Mouse (Mus musculus) forebrain, embryonic 16.5 days (tissue): ENCODE measurements around the gene Spata2. TPM values are rescaled to one million over a fixed set of nuclear protein-coding genes. Genes with fewer than 3 reads are reported as not detected.

Source experiments
- ATAC-seq: fragments of 200-750 bp; cut with Nextera tagmentation; 2 replicates; pipeline ENCODE4 v1.8.0; 2017; ENCODE audit warnings: mild to moderate bottlenecking, moderate library complexity
- H3K27ac ChIP-seq: fragments of 300-500 bp; sonication (generic); 2 replicates; pipeline ENCODE4 v1.5.1; 2014; ENCODE audit warnings: low read length, control low read depth
- H3K27me3 ChIP-seq: fragments of 300-500 bp; sonication (generic); replicated peaks from 2 replicates; pipeline ENCODE4 v1.6.1; 2014; ENCODE audit warnings: low read length; ENCODE audit not compliant: control insufficient read depth, insufficient read depth
- H3K36me3 ChIP-seq: fragments of 300-500 bp; sonication (generic); 2 replicates; pipeline ENCODE4 v1.6.1; 2014; ENCODE audit not compliant: control insufficient read depth, insufficient read depth
- H3K4me1 ChIP-seq: fragments of 300-500 bp; sonication (generic); replicated peaks from 2 replicates; pipeline ENCODE4 v1.6.1; 2014; ENCODE audit warnings: low read length; ENCODE audit not compliant: control insufficient read depth, insufficient read depth
- H3K4me2 ChIP-seq: fragments of 300-500 bp; sonication (generic); 2 replicates; pipeline ENCODE4 v1.6.1; 2014; ENCODE audit warnings: mild to moderate bottlenecking, low read length, control low read depth
- H3K4me3 ChIP-seq: fragments of 300-500 bp; sonication (generic); replicated peaks from 2 replicates; pipeline ENCODE4 v1.5.1; 2014; ENCODE audit warnings: mild to moderate bottlenecking, low read length, control low read depth
- H3K9ac ChIP-seq: fragments of 300-500 bp; sonication (generic); replicated peaks from 2 replicates; pipeline ENCODE4 v1.6.1; 2014; ENCODE audit warnings: low read depth, low read length, control low read depth
- H3K9me3 ChIP-seq: fragments of 300-500 bp; sonication (generic); 2 replicates; pipeline ENCODE4 v1.6.1; 2016; ENCODE audit warnings: low read length; ENCODE audit not compliant: control insufficient read depth
- WGBS: fragments of 180-500 bp; shearing (Covaris S2); extraction: QIAGEN DNeasy Blood & Tissue Kit; methylation state at CpG from one replicate; pipeline ENCODE4 v1.1.7; 2014; 5-methylcytosine and 5-hydroxymethylcytosine counted together
- polyA plus RNA-seq: library from polyadenylated mRNA; unstranded; fragments of >200 nt; fragmentation: Nextera tagmentation; extraction: Ambion mirVana; gene quantifications from 2 replicates; pipeline ENCODE4 v1.2.1, GENCODE M21; 2015

Gene Spata2
- polyA plus RNA-seq, 1 experiment from 2014 or later = 37.6 TPM

DNA sequence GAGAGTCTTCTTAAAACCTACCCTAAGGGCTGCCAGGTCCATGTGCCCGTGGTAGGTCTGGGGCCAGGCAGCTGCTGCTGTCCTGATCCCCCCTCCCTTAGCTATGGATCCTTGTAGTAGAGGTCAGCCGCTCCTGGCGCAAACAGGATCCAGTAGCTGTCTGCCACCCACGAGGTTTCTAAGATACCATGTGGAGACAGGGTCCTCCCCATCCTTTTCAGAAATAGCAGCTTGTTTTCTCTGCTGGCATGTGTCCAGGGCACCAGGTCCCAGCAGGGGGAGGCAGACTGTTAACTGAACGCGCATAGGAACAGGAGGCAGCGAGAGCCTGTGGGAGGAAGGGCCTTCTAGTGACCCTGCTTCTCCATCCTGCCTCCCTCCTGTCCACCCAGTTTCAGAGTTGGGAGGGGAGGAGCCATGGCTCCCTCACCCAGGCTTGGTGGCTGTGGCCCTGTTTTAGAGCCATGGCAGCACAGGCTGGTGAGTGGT, 16.4 kb downstream of the Spata2 start:
- ATAC-seq = peak; percentile 80
- Histone ChIP-seq H3K9ac (peak overlapping the region; percentile 18), H3K36me3 (peaks cover 16% of the 10 kb centered on the region; the same call in 1 of the 2 replicates), H3K27me3 (no peaks in the 10 kb centered on the region), H3K27ac (peak overlapping the region; percentile 76), H3K4me2 (peak overlapping the region; percentile 2; the same call in 1 of the 2 replicates), H3K9me3 (no peaks in the 10 kb centered on the region), H3K4me1 (peaks cover 16% of the 10 kb centered on the region), H3K4me3 (no peak overlapping the region)
- 6% methylated on average over 7 of the region's 7 CpGs for WGBS

DNA sequence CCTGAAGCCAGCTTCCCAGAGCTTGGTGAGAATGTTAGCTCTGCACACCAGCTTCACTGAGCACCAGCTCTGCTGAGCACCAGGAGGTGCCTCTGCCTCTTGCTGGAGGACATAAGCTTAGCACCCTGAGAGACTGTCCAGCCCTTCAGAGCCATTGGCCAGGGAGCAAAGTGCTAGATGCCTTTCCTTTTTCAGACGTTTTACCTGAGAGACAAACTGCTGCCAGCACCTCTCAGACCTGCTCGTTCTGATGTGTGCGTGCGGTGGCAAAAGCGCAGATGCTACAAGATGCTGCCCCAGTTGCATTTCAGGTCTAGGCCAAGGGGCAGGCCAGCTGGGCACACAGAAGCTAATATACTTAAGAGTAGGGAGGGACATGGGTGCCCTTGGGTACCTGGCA, 17.1 kb downstream of the Spata2 start:
- peaks cover 16% of the 10 kb centered on the region for H3K4me1 ChIP-seq
- peak overlapping the region; percentile 76 for H3K27ac ChIP-seq
- H3K9me3 ChIP-seq = no peaks in the 10 kb centered on the region
- H3K4me3 ChIP-seq = no peak overlapping the region
- peaks cover 17% of the 10 kb centered on the region; the same call in 1 of the 2 replicates for H3K36me3 ChIP-seq
- H3K9ac ChIP-seq = 0 out of 2 replicates have a peak overlapping the region, but pooled peaks have one; percentile 18
- no peak overlapping the region for H3K4me2 ChIP-seq
- 74% methylated on average over 5 of the region's 5 CpGs for WGBS
- H3K27me3 ChIP-seq = no peaks in the 10 kb centered on the region
- no peak for ATAC-seq

GRCm38 (mm10) chr2:167474218-167474617, 18.5 kb downstream of the Spata2 start:
- Histone ChIP-seq H3K27me3 (no peaks in the 10 kb centered on the region), H3K9ac (no peak overlapping the region), H3K36me3 (peaks cover 18% of the 10 kb centered on the region; the same call in 1 of the 2 replicates), H3K4me3 (no peak overlapping the region), H3K4me1 (peaks cover 16% of the 10 kb centered on the region), H3K9me3 (no peaks in the 10 kb centered on the region), H3K27ac (no peak overlapping the region), H3K4me2 (no peak overlapping the region)
- ATAC-seq = no peak
- 90% methylated on average over 6 of the region's 6 CpGs for WGBS

DNA sequence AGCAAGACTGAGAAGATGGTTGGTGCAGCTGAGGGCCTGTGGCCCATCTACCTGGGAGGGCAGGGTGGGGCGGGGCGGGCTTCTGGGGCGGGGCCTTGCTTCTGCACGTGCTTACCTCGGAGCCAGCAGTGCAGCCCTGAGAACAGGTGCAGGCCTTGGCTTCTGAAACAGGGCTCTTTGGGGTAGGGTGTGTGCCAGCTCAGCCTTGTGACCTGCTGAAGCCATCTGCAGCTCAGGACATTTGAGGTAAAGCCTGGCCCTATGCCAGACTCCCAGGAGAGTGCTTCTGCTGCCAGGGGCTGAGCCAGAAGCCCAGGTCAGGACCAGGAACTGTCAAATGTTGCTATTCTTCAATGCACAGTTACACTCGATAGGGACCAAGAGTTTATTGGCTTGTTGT, 21.1 kb downstream of the Spata2 start:
- Histone ChIP-seq H3K4me1 (peaks cover 12% of the 10 kb centered on the region), H3K27me3 (no peaks in the 10 kb centered on the region), H3K27ac (no peak overlapping the region), H3K9ac (no peak overlapping the region), H3K4me2 (no peak overlapping the region), H3K4me3 (no peak overlapping the region), H3K36me3 (peaks cover 21% of the 10 kb centered on the region; the same call in 1 of the 2 replicates), H3K9me3 (no peaks in the 10 kb centered on the region)
- no peak for ATAC-seq
- WGBS = 83% methylated on average over 6 of the region's 6 CpGs

DNA sequence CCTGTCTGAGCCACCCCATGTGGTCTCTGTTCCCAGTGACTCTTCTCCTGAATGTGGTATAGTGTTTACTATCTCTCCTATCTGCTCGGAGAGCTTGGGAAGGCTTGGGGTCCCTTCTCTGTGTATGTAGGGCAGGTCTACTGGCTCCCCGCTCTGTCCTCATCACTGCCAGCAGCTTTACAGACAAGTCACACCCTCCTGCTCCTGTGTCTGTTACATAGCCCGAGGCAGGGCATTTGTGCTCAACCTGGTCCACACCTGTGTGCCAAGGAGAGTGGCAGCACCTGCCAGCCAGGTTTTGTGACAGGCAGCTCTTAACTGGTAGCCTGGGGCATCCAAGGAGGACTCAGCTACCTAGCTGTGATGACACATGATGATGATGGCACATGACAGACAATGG, 22.1 kb downstream of the Spata2 start:
- Histone ChIP-seq H3K4me1 (peaks cover 2% of the 10 kb centered on the region), H3K27me3 (no peaks in the 10 kb centered on the region), H3K27ac (no peak overlapping the region), H3K9ac (no peak overlapping the region), H3K9me3 (no peaks in the 10 kb centered on the region), H3K36me3 (peaks cover 24% of the 10 kb centered on the region; the same call in 1 of the 2 replicates), H3K4me2 (no peak overlapping the region), H3K4me3 (no peak overlapping the region)
- WGBS = 95% methylated on average over 3 of the region's 3 CpGs
- ATAC-seq = no peak

DNA sequence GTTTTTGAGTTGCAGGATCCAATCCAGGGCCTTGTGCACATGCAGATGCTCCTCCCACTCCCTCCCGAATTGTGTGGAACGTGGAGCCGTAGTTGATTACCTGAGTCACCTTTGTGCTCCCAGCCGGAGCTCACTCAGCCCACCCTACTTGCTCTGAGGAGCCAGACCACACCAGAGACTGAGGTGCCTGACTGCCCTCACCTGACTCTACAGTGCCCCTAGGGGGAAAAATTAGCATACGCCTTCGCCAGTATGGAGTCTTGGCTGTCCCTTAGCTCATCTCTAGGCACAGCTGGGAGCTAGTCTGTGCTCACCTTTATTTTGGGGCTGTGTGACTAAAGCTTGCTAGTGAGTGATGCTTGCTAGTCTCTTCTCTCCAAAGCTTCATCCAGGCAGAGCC, 24.2 kb downstream of the Spata2 start:
- no peak overlapping the region for H3K4me2 ChIP-seq
- no peak overlapping the region for H3K27ac ChIP-seq
- H3K27me3 ChIP-seq = no peaks in the 10 kb centered on the region
- no peak overlapping the region for H3K4me3 ChIP-seq
- H3K36me3 ChIP-seq = peaks cover 21% of the 10 kb centered on the region; the same call in 1 of the 2 replicates
- 76% methylated on average over 6 of the region's 6 CpGs for WGBS
- no peak overlapping the region for H3K9ac ChIP-seq
- ATAC-seq = no peak
- H3K4me1 ChIP-seq = no peaks in the 10 kb centered on the region
- no peaks in the 10 kb centered on the region for H3K9me3 ChIP-seq

DNA sequence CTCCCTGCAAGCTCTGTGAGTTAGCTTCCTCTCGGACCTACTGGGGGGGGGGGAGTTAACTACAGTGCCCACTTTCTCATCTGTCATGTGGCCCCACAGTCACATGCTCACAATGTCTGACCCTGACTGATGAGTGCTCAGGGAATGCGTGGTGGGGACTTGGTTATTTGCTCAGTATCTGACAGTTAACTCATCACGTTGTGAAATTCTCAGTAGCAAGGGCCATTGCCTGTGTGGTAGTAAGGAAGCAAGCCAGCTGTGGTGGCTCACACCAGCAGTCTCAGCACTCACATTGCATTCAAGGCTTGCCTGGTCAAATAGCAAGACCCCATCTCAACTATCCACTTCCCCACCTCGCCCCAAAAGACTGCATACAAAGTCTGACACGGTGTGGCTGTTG, 25.5 kb downstream of the Spata2 start:
- Histone ChIP-seq H3K9ac (no peak overlapping the region), H3K4me2 (no peak overlapping the region), H3K27me3 (no peaks in the 10 kb centered on the region), H3K4me3 (no peak overlapping the region), H3K27ac (no peak overlapping the region), H3K36me3 (peaks cover 15% of the 10 kb centered on the region; the same call in 1 of the 2 replicates), H3K9me3 (no peaks in the 10 kb centered on the region), H3K4me1 (no peaks in the 10 kb centered on the region)
- 85% methylated on average over 5 of the region's 5 CpGs for WGBS
- ATAC-seq = no peak

DNA sequence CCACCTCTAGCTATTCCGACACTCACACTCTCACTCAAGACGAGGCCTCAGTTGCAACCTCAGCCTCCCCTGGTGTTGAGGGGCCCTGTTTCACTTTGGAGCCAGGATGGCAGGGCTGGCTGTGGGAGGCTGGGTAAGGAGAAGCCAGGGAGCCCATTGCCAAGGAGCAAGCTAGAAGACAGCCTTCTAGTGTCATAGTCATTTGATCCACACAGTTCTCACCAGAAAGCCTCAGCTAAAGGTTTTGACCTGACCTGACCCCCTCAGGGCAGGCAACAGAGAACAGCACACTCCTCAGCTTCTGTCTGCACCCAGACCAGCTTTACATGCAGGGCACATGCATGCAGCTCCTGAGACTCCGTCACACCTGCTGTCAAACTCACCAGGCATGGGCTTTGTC, 26.7 kb downstream of the Spata2 start:
- no peaks in the 10 kb centered on the region for H3K9me3 ChIP-seq
- H3K4me1 ChIP-seq = no peaks in the 10 kb centered on the region
- H3K9ac ChIP-seq = no peak overlapping the region
- H3K4me2 ChIP-seq = no peak overlapping the region
- no peaks in the 10 kb centered on the region for H3K27me3 ChIP-seq
- 92% methylated on average over 3 of the region's 3 CpGs for WGBS
- H3K27ac ChIP-seq = no peak overlapping the region
- ATAC-seq = no peak
- H3K36me3 ChIP-seq = peaks cover 7% of the 10 kb centered on the region; the same call in 1 of the 2 replicates
- no peak overlapping the region for H3K4me3 ChIP-seq

- H3K4me1 ChIP-seq = no peaks in the 10 kb centered on the region
- H3K36me3 ChIP-seq = peaks cover 10% of the 10 kb centered on the region
- 91% methylated on average over 5 of the region's 5 CpGs for WGBS
- ATAC-seq = no peak
- H3K9me3 ChIP-seq = no peaks in the 10 kb centered on the region
- H3K4me2 ChIP-seq = no peak overlapping the region
- no peak overlapping the region for H3K27ac ChIP-seq
- H3K27me3 ChIP-seq = no peaks in the 10 kb centered on the region
- no peak overlapping the region for H3K4me3 ChIP-seq
- H3K9ac ChIP-seq = no peak overlapping the region
Measured at GRCm38 (mm10) chr2:167463802-167464201, 28.9 kb downstream of the Spata2 start.

- no peak overlapping the region for H3K4me2 ChIP-seq
- H3K9me3 ChIP-seq = no peaks in the 10 kb centered on the region
- no peaks in the 10 kb centered on the region for H3K4me1 ChIP-seq
- no peak for ATAC-seq
- peaks cover 10% of the 10 kb centered on the region for H3K36me3 ChIP-seq
- H3K4me3 ChIP-seq = no peak overlapping the region
- H3K9ac ChIP-seq = no peak overlapping the region
- WGBS = 57% methylated on average over 6 of the region's 6 CpGs
- no peaks in the 10 kb centered on the region for H3K27me3 ChIP-seq
- no peak overlapping the region for H3K27ac ChIP-seq
Measured at GRCm38 (mm10) chr2:167462954-167463353, 29.7 kb downstream of the Spata2 start.
